ENCODE assay signal across 34 mouse cellular contexts in the genomic region with DNA sequence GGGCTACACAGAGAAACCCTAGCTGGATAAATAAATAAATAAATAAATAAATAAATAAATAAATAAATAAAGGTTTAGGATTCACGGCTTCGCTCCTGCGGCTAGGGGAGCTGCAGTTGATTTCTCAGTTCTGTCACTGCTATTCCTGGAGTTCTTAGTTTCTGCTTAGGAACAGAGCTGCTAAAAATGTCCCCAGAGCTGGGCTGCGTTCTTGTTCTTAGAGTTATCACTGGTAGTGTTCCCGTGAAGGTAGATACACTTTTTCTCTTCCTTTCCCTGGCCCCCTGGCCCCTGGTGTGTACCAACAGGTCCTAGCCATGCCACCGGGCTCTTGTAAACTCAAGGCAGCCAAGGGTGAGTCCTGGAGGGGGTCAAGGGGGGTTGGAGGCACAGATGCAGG. TPM values are rescaled to one million over a fixed set of nuclear protein-coding genes. Genes with fewer than 3 reads are reported as not detected.
DNase-seq lines count a peak whose midpoint lies in the region; ATAC-seq and TF ChIP-seq lines count a peak whose summit lies in the region.
"Had no signal": no experiment of that assay in that cellular context is flagged by ENCODE, and none has a peak within 500 bp of the region (broad histone marks: within the 10 kb centered on the region; RNA-seq: fewer than 3 reads in every experiment).

No protein-coding gene starts in this region.

- H3K27ac ChIP-seq in heart, embryonic 12.5 days (ENCODE audit: poor library complexity, severe bottlenecking): no peak overlapping the region
- H3K27ac ChIP-seq in layer of hippocampus, adult 2 months: peak overlapping the region; percentile 78
- H3K27ac ChIP-seq in testis, adult 2 months (ENCODE audit: control insufficient read depth, insufficient read depth, low read depth, low read length): no peak overlapping the region
- H3K27ac ChIP-seq in limb, embryonic 10.5 days: no peak overlapping the region
- H3K27ac ChIP-seq: hindbrain, embryonic 12.5 days; hindbrain, postnatal 0 days; intestine, embryonic 15.5 days; kidney, postnatal 0 days; liver, embryonic 13.5 days; midbrain, embryonic 13.5 days; neural tube, embryonic 15.5 days; stomach, postnatal 0 days had no signal

- 0 out of 2 replicates have a peak, but pooled peaks have one; percentile 7 for TF ChIP-seq CTCF in layer of hippocampus, adult 2 months (conservative IDR thresholded peaks at IDR 0.05)
- no peak for TF ChIP-seq CTCF in testis, adult 2 months (IDR thresholded peaks at IDR 0.05; ENCODE audit: control insufficient read depth, insufficient read depth, insufficient replicate concordance, low read depth, low read length)

- ATAC-seq in heart, embryonic 12.5 days (ENCODE audit: insufficient number of reproducible peaks, low FRiP score): no peak
- ATAC-seq: forebrain, embryonic 14.5 days; hindbrain, postnatal 0 days; intestine, embryonic 15.5 days; lung, postnatal 0 days; midbrain, embryonic 13.5 days had no signal

- no peak overlapping the region for H3K9ac ChIP-seq in heart, embryonic 12.5 days
- H3K9ac ChIP-seq: hindbrain, embryonic 12.5 days; intestine, embryonic 15.5 days; limb, embryonic 15.5 days; liver, embryonic 13.5 days; midbrain, embryonic 13.5 days; neural tube, embryonic 15.5 days had no signal

- TF ChIP-seq POLR2A in testis, adult 2 months (IDR thresholded peaks at IDR 0.05; ENCODE audit: control insufficient read depth, low read depth, low read length): no peak

- no peak overlapping the region for H3K4me3 ChIP-seq in heart, embryonic 12.5 days
- H3K4me3 ChIP-seq in layer of hippocampus, adult 2 months: no peak overlapping the region
- H3K4me3 ChIP-seq in testis, adult 2 months (ENCODE audit: control insufficient read depth, low read depth, low read length): peak overlapping the region; percentile 19
- no peak overlapping the region for H3K4me3 ChIP-seq in limb, embryonic 10.5 days
- H3K4me3 ChIP-seq: hindbrain, embryonic 12.5 days; intestine, embryonic 15.5 days; limb, embryonic 15.5 days; liver, embryonic 13.5 days; megakaryocyte, embryonic 14.5 days; midbrain, embryonic 13.5 days; neural tube, embryonic 15.5 days had no signal

- WGBS in heart, embryonic 12.5 days: 45% methylated on average over 6 of the region's 6 CpGs
- WGBS in limb, embryonic 10.5 days: 87% methylated on average over 6 of the region's 6 CpGs

- H3K4me2 ChIP-seq in heart, embryonic 12.5 days: peak overlapping the region; percentile 14; the same call in 1 of the 2 replicates
- H3K4me2 ChIP-seq: hindbrain, embryonic 12.5 days; intestine, embryonic 15.5 days; liver, embryonic 13.5 days; midbrain, embryonic 13.5 days; neural tube, embryonic 15.5 days had no signal

- H3K4me1 ChIP-seq in heart, embryonic 12.5 days (replicated peaks): peaks cover 47% of the 10 kb centered on the region
- H3K4me1 ChIP-seq in testis, adult 2 months (ENCODE audit: control insufficient read depth, insufficient read depth, low read length): peaks cover 11% of the 10 kb centered on the region
- peaks cover 62% of the 10 kb centered on the region for H3K4me1 ChIP-seq in limb, embryonic 10.5 days

- H3K36me3 ChIP-seq in heart, embryonic 12.5 days: no peaks in the 10 kb centered on the region
- no peaks in the 10 kb centered on the region for H3K36me3 ChIP-seq in testis, adult 2 months (ENCODE audit: control insufficient read depth, insufficient read depth, low read length)
- H3K36me3 ChIP-seq in limb, embryonic 10.5 days: no peaks in the 10 kb centered on the region
- H3K36me3 ChIP-seq: hindbrain, embryonic 12.5 days; intestine, embryonic 15.5 days; limb, embryonic 15.5 days; liver, embryonic 13.5 days; midbrain, embryonic 13.5 days; neural tube, embryonic 15.5 days had no signal

- H3K27me3 ChIP-seq in heart, embryonic 12.5 days (replicated peaks): 0 out of 2 replicates have a peak, but pooled peaks cover 6% of the 10 kb centered on the region
- H3K27me3 ChIP-seq in testis, adult 2 months (ENCODE audit: control insufficient read depth, insufficient read depth, low read length): no peaks in the 10 kb centered on the region
- H3K27me3 ChIP-seq in limb, embryonic 10.5 days (ENCODE audit: low read depth, poor library complexity, severe bottlenecking): peaks cover 11% of the 10 kb centered on the region
- H3K27me3 ChIP-seq: intestine, embryonic 15.5 days; limb, embryonic 15.5 days; neural tube, embryonic 15.5 days had no signal

- no peaks in the 10 kb centered on the region for H3K9me3 ChIP-seq in heart, embryonic 12.5 days (replicated peaks)
- H3K9me3 ChIP-seq in limb, embryonic 10.5 days (replicated peaks): no peaks in the 10 kb centered on the region
- H3K9me3 ChIP-seq: hindbrain, embryonic 12.5 days; intestine, embryonic 15.5 days; limb, embryonic 15.5 days; liver, embryonic 13.5 days; midbrain, embryonic 13.5 days; neural tube, embryonic 15.5 days had no signal

- intact Hi-C loops in heart, postnatal 14 days (cut with DNase I): no loop called here

- no peak for DNase-seq in heart, postnatal 14 days
- DNase-seq in layer of hippocampus, adult 2 months (ENCODE audit: low spot score in 2 of 2): no peak
- DNase-seq in layer of hippocampus, adult 18-20 months (ENCODE audit: low spot score in 2 of 2): no peak
- DNase-seq in testis, postnatal 14 days (ENCODE audit: low spot score): no peak
- DNase-seq in limb, embryonic 10.5 days (ENCODE audit: low spot score): no peak
- DNase-seq: adrenal gland, postnatal 25 days; B cell, adult 2 months; cerebellum, adult 2 months; cerebellum, postnatal 14 days; gastrocnemius, postnatal 14 days; heart, postnatal 10 days; kidney, adult 8-10 months; kidney, postnatal 4 days; layer of hippocampus, adult 9-11 months; left cerebral cortex, postnatal 4 days; liver, embryonic 13.5 days; lung, adult 18-20 months; lung, postnatal 4 days; right cerebral cortex, postnatal 4 days; thymus, postnatal 4 days had no signal

RNA-seq across cellular contexts. Expression of gene Rpl29, which starts 12.4 kb away (rescaled TPM):
- 608 and 648 TPM in 2 replicates for polyA plus RNA-seq in heart, embryonic 12.5 days (2016; fragmentation: Nextera tagmentation; extraction: Ambion mirVana)
- 100 to 1,000 TPM; 307 to 348 TPM for total RNA-seq in heart, postnatal 14 days (2021)
- 100 to 1,000 TPM; 260 to 265 TPM for total RNA-seq in layer of hippocampus, adult 2 months (2021)
- total RNA-seq in layer of hippocampus, adult 18-20 months (2021): 100 to 1,000 TPM; 274 to 289 TPM
- 357 and 448 TPM in 2 replicates for polyA plus RNA-seq in testis, adult 2 months (2012; rRNA removed)
- polyA plus RNA-seq in limb, embryonic 10.5 days (2016; fragmentation: Nextera tagmentation; extraction: Ambion mirVana): 1,033 and 1,267 TPM in 2 replicates

RNA-seq across cellular contexts. Expression of gene Acy1, which starts 21.3 kb away (rescaled TPM):
- 26.9 and 27.1 TPM in 2 replicates for polyA plus RNA-seq in heart, embryonic 12.5 days (2016; fragmentation: Nextera tagmentation; extraction: Ambion mirVana)
- 10 to 100 TPM; 16.2 to 18.9 TPM for total RNA-seq in heart, postnatal 14 days (2021)
- total RNA-seq in layer of hippocampus, adult 2 months (2021): 10 to 100 TPM; 15.5 to 16.1 TPM
- total RNA-seq in layer of hippocampus, adult 18-20 months (2021): 10 to 100 TPM; 14.3 to 16.8 TPM
- polyA plus RNA-seq in testis, adult 2 months (2012; rRNA removed): 1.9 and 2.0 TPM in 2 replicates
- polyA plus RNA-seq in limb, embryonic 10.5 days (2016; fragmentation: Nextera tagmentation; extraction: Ambion mirVana): 49.4 and 52.8 TPM in 2 replicates

RNA-seq across cellular contexts. Expression of gene Abhd14b, which starts 30.4 kb away (rescaled TPM):
- polyA plus RNA-seq in heart, embryonic 12.5 days (2016; fragmentation: Nextera tagmentation; extraction: Ambion mirVana): 4.8 and 5.1 TPM in 2 replicates
- 1 to 10 TPM; 6.8 to 8.9 TPM for total RNA-seq in heart, postnatal 14 days (2021)
- 10 to 100 TPM; 13.9 to 17.0 TPM for total RNA-seq in layer of hippocampus, adult 2 months (2021)
- 10 to 100 TPM; 11.6 to 12.2 TPM for total RNA-seq in layer of hippocampus, adult 18-20 months (2021)
- 12.9 and 14.0 TPM in 2 replicates for polyA plus RNA-seq in testis, adult 2 months (2012; rRNA removed)
- 5.9 and 7.6 TPM in 2 replicates for polyA plus RNA-seq in limb, embryonic 10.5 days (2016; fragmentation: Nextera tagmentation; extraction: Ambion mirVana)

RNA-seq across cellular contexts. Expression of gene Abhd14a, which starts 30.7 kb away (rescaled TPM):
- polyA plus RNA-seq in heart, embryonic 12.5 days (2016; fragmentation: Nextera tagmentation; extraction: Ambion mirVana): 39.7 and 44.4 TPM in 2 replicates
- 10 to 100 TPM; 21.9 to 22.0 TPM for total RNA-seq in heart, postnatal 14 days (2021)
- 10 to 100 TPM; 39.0 to 39.4 TPM for total RNA-seq in layer of hippocampus, adult 2 months (2021)
- 10 to 100 TPM; 32.1 to 34.9 TPM for total RNA-seq in layer of hippocampus, adult 18-20 months (2021)
- 197 and 198 TPM in 2 replicates for polyA plus RNA-seq in testis, adult 2 months (2012; rRNA removed)
- polyA plus RNA-seq in limb, embryonic 10.5 days (2016; fragmentation: Nextera tagmentation; extraction: Ambion mirVana): 45.0 and 46.9 TPM in 2 replicates
- total RNA-seq: monocyte, adult 5-6 weeks had no signal

RNA-seq across cellular contexts. Expression of gene Pcbp4, which starts 36.3 kb away (rescaled TPM):
- polyA plus RNA-seq in heart, embryonic 12.5 days (2016; fragmentation: Nextera tagmentation; extraction: Ambion mirVana): 96.9 and 109 TPM in 2 replicates
- total RNA-seq in heart, postnatal 14 days (2021): 10 to 100 TPM; 62.4 to 68.8 TPM
- total RNA-seq in layer of hippocampus, adult 2 months (2021): 100 to 1,000 TPM; 187 to 205 TPM
- total RNA-seq in layer of hippocampus, adult 18-20 months (2021): 100 to 1,000 TPM; 186 to 198 TPM
- polyA plus RNA-seq in testis, adult 2 months (2012; rRNA removed): 65.7 and 78.3 TPM in 2 replicates
- 275 and 316 TPM in 2 replicates for polyA plus RNA-seq in limb, embryonic 10.5 days (2016; fragmentation: Nextera tagmentation; extraction: Ambion mirVana)
